Mouse (Mus musculus): ENCODE measurements around the gene Gm2163. TPM values are rescaled to one million over a fixed set of nuclear protein-coding genes. Genes with fewer than 3 reads are reported as not detected.
"Not testable (repeated sequence)": the region's sequence is repeated elsewhere in the genome, so short reads cannot be mapped to it uniquely, and the experiment has no call there.

Gm2163 gene
- polyA plus RNA-seq (2012; rRNA removed) = 0.08 and 0.13 TPM in 2 replicates

GRCm38 (mm10) chr4:42466452-42466851 is at the start of gene Gm2163:
Gene Gm2163, plus strand, starts transcription at chr4:42466752.
- not testable (repeated sequence) for DNase-seq (ENCODE audit: low read depth)

GRCm38 (mm10) chr4:42439078-42439477 is 27.5 kb upstream of the Gm2163 start, which contains the start of gene Gm21586:
Gene Gm21586, plus strand, starts transcription at chr4:42439378.
- not testable (repeated sequence) for DNase-seq (ENCODE audit: low read depth)

GRCm38 (mm10) chr4:42528075-42528474 is 61.5 kb downstream of the Gm2163 start, which contains the start of gene Fam205a2:
Gene Fam205a2, minus strand, starts transcription at chr4:42528175.
- DNase-seq (ENCODE audit: low read depth) = not testable (repeated sequence)

- not testable (repeated sequence) for DNase-seq (ENCODE audit: low read depth)
These were observed 145.3 kb downstream of the Gm2163 start, which contains the start of gene Gm10591 for GRCm38 (mm10) chr4:42611895-42612294. Gene Gm10591, plus strand, starts transcription at chr4:42612195.

GRCm38 (mm10) chr4:42629419-42629818 is 162.9 kb downstream of the Gm2163 start, which contains the start of gene Gm2564:
Gene Gm2564, plus strand, starts transcription at chr4:42629719.
- not testable (repeated sequence) for DNase-seq (ENCODE audit: low read depth)

Other genes with a start within 250 kb of the Gm2163 start
- not detected in 2 replicates for gene Gm10600, start 226.1 kb upstream of the Gm2163 start, polyA plus RNA-seq (2012; rRNA removed)
- gene Ccl21b, start 211.0 kb upstream of the Gm2163 start, polyA plus RNA-seq (2012; rRNA removed) = not detected in 2 replicates
- gene Gm21953, start 172.5 kb upstream of the Gm2163 start, polyA plus RNA-seq (2012; rRNA removed) = not detected in 2 replicates
- 0.19 TPM in 1 of 2 replicates, not detected in the other for gene Fam205a3, start 148.4 kb upstream of the Gm2163 start, polyA plus RNA-seq (2012; rRNA removed)
- not detected in 2 replicates for gene Gm21586, start 27.4 kb upstream of the Gm2163 start, polyA plus RNA-seq (2012; rRNA removed)
- gene Fam205a2, start 61.4 kb downstream of the Gm2163 start, polyA plus RNA-seq (2012; rRNA removed) = 0.19 TPM in 1 of 2 replicates, not detected in the other
- gene Gm10591, start 145.4 kb downstream of the Gm2163 start, polyA plus RNA-seq (2012; rRNA removed) = not detected in 2 replicates
- gene Gm2564, start 163.0 kb downstream of the Gm2163 start, polyA plus RNA-seq (2012; rRNA removed) = 5.1 and 6.7 TPM in 2 replicates
- gene Ccl27b, start 188.5 kb downstream of the Gm2163 start, polyA plus RNA-seq (2012; rRNA removed) = not detected in 2 replicates
- 0.71 and 0.84 TPM in 2 replicates for gene Il11ra2, start 195.1 kb downstream of the Gm2163 start, polyA plus RNA-seq (2012; rRNA removed)

All from gonadal fat pad, adult 2 months (tissue).